Mouse (Mus musculus) left cerebral cortex, adult 2 months (tissue): ENCODE measurements at regions not wholly inside any gene's neighbourhood (a gene's known extent, or its start where the extent isn't known, plus 50 kb on each side); places are given as distances from the start of the nearest gene placed in this dataset.

Source experiments
- DNase-seq, 2 experiments: peaks; one replicate each; pipeline ENCODE4 v3.0.0; 2021 to 2022; ENCODE audit warnings: low spot score in 2 of 2, mixed read lengths in 1 of 2; ENCODE audit errors: extremely low spot score in 1 of 2
- H3K27ac ChIP-seq: fragments of 200-600 bp; 2 replicates; pipeline ENCODE4 v1.8.1; 2022
- H3K4me3 ChIP-seq: fragments of 200-600 bp; 2 replicates; pipeline ENCODE4 v1.8.1; 2022
- CTCF ChIP-seq: fragments of 200-600 bp; IDR thresholded peaks from 2 replicates; pipeline ENCODE4 v1.8.1; 2022; ENCODE audit warnings: antibody characterized with exemption, mild to moderate bottlenecking, moderate library complexity
- intact Hi-C: fragments of 180-260 bp; cut with DNase I; formaldehyde crosslinking; loops from one replicate; pipeline ENCODE4 v1.15.1; 2025

DNA sequence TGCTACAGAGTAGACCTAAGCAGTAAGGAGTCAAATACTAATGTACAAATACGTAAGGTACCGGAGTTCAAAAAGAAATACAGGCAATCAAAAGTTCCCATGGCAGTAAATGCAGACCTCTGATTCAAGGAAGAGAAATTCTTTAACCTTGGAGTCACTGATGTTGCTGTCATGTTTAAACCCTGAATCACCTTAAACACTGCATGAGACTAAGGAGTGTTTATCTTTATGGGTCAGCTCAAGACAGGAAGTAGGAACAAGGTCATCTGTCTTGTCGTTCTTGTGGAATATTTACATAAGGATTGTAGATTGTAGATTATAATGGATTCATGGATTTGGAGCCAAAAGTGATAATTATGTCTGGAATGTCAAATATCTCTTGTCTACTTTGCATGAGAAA is 1708.7 kb upstream of the Slc10a2 start:
- TF ChIP-seq CTCF: no peak
- no peak for DNase-seq
- Histone ChIP-seq H3K27ac (no peak overlapping the region), H3K4me3 (no peak overlapping the region)
- intact Hi-C loops: no loop called here

GRCm38 (mm10) chr8:6807116-6807515 is 1702.0 kb upstream of the Slc10a2 start:
- DNase-seq: no peak
- TF ChIP-seq CTCF: no peak
- intact Hi-C loops: no loop called here
- no peak overlapping the region for H3K27ac ChIP-seq
- H3K4me3 ChIP-seq: no peak overlapping the region

GRCm38 (mm10) chr8:6803199-6803598 is 1698.0 kb upstream of the Slc10a2 start:
- DNase-seq: no peak
- intact Hi-C loops: no loop called here
- no peak for TF ChIP-seq CTCF
- H3K27ac ChIP-seq: no peak overlapping the region
- no peak overlapping the region for H3K4me3 ChIP-seq

DNA sequence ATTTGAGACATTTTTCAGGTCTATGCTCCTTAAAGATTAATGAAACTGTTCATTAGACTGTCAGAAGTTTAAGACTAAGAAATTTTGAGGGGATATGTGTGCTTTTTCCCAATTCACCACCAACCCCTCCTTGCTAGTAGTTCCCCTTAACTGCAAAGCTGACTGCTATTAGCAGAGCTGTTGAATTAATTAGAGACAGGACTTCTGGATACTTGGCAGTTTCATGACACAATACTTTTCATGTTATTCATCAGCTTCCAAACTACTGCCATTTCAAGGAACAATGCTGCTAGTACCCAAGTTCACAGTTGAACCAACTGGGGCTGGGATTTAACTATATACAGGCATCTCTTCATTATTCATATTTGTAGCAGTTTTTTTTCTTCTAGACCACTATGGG is 1695.9 kb upstream of the Slc10a2 start:
- H3K4me3 ChIP-seq: no peak overlapping the region
- no peak for DNase-seq
- no peak for TF ChIP-seq CTCF
- intact Hi-C loops: no loop called here
- no peak overlapping the region for H3K27ac ChIP-seq

DNA sequence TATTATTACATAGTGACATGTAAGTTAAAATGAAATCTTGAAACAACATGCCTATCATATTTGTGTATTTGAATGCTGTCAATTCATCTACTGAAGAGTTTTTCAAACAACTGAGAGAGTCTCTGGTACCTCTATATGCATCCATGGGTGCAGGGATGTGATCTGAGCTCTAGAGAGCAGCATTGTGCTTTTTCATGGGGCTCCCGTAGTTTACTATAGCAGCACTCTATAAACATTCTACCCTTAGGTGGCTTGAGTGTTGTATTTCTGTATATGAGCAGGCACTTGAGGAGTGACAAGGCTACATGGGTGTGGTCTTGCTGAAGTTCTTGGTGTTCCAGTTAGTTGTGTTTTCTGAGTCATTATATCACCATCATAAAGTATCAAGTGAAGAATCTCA is 1683.9 kb upstream of the Slc10a2 start:
- no peak for DNase-seq
- Histone ChIP-seq H3K27ac (no peak overlapping the region), H3K4me3 (no peak overlapping the region)
- intact Hi-C loops: no loop called here
- TF ChIP-seq CTCF: no peak; the same call in none of the 2 replicates

DNA sequence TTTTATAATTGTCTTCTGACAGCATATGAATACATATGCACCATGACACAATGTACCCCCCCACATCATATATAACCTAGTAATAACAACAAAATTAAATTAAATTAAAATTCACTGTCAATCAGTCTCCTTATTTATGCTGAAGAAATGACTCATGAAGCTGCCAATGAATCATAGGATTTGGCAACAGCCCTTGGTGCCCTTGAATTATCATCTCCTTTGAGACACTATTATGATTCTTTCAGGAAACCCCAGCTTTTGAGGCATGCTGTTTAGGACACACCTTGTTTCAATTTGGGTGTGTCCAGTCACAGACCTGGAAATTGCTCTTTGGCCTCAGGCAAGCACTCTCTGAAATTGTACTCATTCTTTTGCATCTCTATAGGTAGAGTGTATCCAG is 1675.8 kb upstream of the Slc10a2 start:
- no peak overlapping the region for H3K4me3 ChIP-seq
- no peak overlapping the region for H3K27ac ChIP-seq
- intact Hi-C loops: no loop called here
- no peak for DNase-seq
- no peak for TF ChIP-seq CTCF

DNA sequence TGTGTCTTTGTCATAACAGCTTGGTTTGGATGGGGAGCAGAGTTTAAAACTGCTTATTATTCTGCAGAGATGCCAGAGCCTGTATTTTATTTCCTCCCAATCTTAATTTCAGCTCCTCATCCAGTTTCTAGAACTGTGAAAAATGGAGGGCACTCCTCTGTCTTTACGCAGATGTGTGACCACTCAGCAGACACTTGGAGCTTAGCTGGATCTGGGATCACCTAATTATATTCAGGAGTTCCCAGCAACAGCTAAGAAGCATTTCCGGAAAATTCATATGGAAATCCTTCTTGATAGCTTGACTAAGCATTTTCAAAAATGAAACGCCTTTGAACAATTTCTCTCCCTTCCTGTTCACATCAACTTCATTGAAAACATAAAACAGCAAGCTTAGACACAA is 1670.0 kb upstream of the Slc10a2 start:
- no peak for TF ChIP-seq CTCF
- no peak overlapping the region for H3K4me3 ChIP-seq
- intact Hi-C loops: no loop called here
- no peak overlapping the region for H3K27ac ChIP-seq
- no peak for DNase-seq

DNA sequence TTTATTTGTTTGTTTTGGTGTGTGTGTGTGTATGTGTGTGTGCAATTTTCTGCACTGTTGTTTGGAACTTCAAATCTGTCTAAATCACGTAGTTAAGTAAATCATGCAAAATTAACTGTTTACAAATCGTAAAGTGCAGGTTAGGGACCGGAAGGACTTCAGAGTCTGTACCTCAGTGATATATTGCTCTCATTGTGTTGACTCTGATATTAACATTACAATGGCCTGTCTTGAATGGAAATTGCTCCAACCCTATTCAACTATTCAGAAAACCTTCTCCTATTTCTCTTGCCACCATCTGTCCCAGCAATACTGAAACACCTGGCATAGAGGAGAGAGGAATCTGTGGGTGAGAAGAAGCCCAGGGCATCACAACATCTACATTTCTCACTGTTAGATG is 1624.4 kb upstream of the Slc10a2 start:
- no peak for DNase-seq
- intact Hi-C loops: no loop called here
- Histone ChIP-seq H3K4me3 (no peak overlapping the region), H3K27ac (no peak overlapping the region)
- no peak for TF ChIP-seq CTCF

DNA sequence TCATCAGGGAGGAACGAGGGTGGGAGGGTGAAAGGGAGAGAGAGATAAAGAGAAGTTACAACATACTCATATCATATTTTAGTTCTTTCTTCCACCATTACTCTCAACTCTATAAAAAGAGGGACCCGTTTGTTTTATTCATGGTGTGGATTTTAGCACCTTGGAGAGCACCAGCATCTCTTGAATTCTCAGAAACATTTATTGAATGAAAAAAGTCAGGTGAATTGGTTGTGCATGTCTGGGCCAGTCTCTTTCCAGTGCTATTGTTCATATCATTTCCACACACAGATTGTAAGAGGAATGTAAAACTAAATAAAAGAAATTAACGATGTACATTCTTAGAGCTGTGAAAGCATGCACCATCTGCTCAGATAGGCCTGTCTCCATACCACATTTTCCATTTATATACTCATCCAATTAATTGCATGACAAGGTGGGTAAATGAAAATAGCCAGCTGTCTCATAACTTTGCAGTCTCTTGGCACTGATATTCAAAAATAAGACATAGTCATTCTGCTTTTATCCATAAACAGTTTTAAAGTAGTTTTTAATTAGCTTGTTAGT is 1603.8 kb upstream of the Slc10a2 start:
- no peak for DNase-seq
- Histone ChIP-seq H3K4me3 (no peak overlapping the region), H3K27ac (no peak overlapping the region)
- intact Hi-C loops: no loop called here
- no peak for TF ChIP-seq CTCF

GRCm38 (mm10) chr8:6688595-6688994 is 1583.4 kb upstream of the Slc10a2 start:
- Histone ChIP-seq H3K27ac (no peak overlapping the region), H3K4me3 (no peak overlapping the region)
- intact Hi-C loops: no loop called here
- TF ChIP-seq CTCF: no peak
- DNase-seq: no peak

DNA sequence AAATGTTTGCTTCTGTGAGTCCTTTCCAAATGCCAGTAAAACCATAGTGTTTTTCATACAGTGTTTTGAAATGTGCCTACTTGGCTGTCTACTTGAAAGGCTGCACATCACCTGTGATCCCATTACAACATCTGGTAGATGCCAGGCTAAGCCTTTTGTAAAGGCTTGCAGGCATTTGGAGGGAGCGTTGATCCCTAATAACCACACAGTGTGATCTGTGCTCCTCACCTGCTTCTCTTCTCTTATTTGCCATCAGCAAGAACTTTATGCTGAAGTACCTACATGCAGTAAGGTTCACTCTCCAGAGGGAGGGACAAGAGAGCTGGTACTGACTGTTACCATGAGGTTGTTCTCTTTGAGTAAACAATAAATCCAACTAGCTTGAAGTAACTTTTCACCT is 1553.7 kb upstream of the Slc10a2 start:
- H3K4me3 ChIP-seq: no peak overlapping the region
- H3K27ac ChIP-seq: no peak overlapping the region
- DNase-seq: no peak
- intact Hi-C loops: no loop called here
- TF ChIP-seq CTCF: no peak

DNA sequence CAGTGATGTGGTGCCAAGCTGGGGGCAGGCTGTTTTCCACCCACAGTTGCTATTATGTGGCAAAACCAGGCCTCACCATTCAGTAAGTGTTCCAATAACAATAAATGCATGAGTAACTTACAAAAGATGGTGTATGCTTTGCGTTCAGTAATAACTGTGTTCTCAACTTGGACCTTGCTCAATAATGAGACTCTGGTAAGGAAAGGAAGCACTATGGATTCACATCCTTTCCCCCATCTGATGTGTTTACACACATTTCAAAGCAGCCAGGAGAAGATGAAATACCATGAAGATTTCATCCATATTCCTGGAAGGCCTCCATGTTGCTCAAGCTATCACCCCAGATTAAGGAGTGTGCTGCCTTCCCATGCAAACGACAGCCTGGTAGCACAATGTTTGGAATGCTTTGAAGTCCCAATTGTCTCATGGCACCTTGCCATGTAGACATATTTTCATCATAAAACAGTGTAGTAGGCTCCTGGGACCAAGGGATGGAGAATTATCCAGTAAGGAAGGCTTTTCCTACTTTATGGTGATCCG is 1552.4 kb upstream of the Slc10a2 start:
- intact Hi-C loops: no loop called here
- H3K4me3 ChIP-seq: no peak overlapping the region
- TF ChIP-seq CTCF: no peak
- no peak overlapping the region for H3K27ac ChIP-seq
- no peak for DNase-seq

GRCm38 (mm10) chr8:6652180-6652579 is 1547.0 kb upstream of the Slc10a2 start:
- TF ChIP-seq CTCF: no peak

DNA sequence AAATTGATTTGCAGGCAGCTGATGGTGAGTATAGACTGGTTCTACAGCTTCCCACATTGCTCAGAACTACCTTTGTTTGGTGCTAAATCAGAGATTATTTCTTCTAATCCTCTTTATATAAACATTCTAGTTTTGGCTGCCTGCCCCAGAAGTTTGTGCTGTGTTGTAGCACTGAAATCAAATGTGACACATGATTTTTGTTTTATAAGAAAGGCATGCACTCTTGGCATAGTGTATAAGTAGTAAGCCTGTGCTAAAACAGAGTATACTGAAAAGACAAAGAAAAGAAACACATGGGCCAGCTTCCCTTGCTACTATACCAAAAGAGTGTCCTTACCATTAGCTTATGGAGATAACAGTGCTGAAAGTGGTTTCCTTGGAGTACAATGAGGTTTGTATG is 1542.9 kb upstream of the Slc10a2 start:
- H3K27ac ChIP-seq: no peak overlapping the region
- intact Hi-C loops: no loop called here
- no peak overlapping the region for H3K4me3 ChIP-seq
- no peak for DNase-seq
- no peak for TF ChIP-seq CTCF

More at GRCm38 (mm10) chr8:6652180-6652579, 1547.0 kb upstream of the Slc10a2 start:
- Histone ChIP-seq H3K4me3 (no peak overlapping the region), H3K27ac (no peak overlapping the region)
- no peak for DNase-seq
- intact Hi-C loops: no loop called here
